Mouse (Mus musculus): ENCODE results near the gene Eef1a1. TPM values are rescaled to one million over a fixed set of nuclear protein-coding genes. Genes with fewer than 3 reads are reported as not detected.

Gene Eef1a1
- polyA plus RNA-seq, 1 experiment from 2014 or later = 4,522 TPM

- 90% methylated on average over 4 of the region's 4 CpGs for WGBS
- Histone ChIP-seq H3K4me3 (ENCODE audit: low read depth, low read length) (no peak overlapping the region), H3K36me3 (ENCODE audit: control insufficient read depth, insufficient read depth, low read length) (peaks cover 6% of the 10 kb centered on the region; the same call in 1 of the 2 replicates), H3K4me1 (replicated peaks; ENCODE audit: control insufficient read depth, insufficient read depth, low read length) (no peaks in the 10 kb centered on the region; the same call in 1 of the 2 replicates), H3K9me3 (ENCODE audit: control insufficient read depth, low read length) (no peaks in the 10 kb centered on the region), H3K27ac (ENCODE audit: low read depth, low read length) (no peak overlapping the region), H3K9ac (ENCODE audit: low read length) (no peak overlapping the region), H3K4me2 (ENCODE audit: low read depth, low read length, severe bottlenecking) (no peak overlapping the region), H3K27me3 (ENCODE audit: control insufficient read depth, insufficient read depth, low read length) (no peaks in the 10 kb centered on the region)
- no peak for DNase-seq (ENCODE audit: low spot score)
- no peak for ATAC-seq (replicated peaks; ENCODE audit: low FRiP score)
These were observed 13.1 kb downstream of the Eef1a1 start for GRCm38 (mm10) chr9:78475873-78476272.

GRCm38 (mm10) chr9:78475383-78475780 lies 13.6 kb downstream of the Eef1a1 start:
- no peak overlapping the region for H3K27ac ChIP-seq (ENCODE audit: low read depth, low read length)
- no peaks in the 10 kb centered on the region for H3K27me3 ChIP-seq (ENCODE audit: control insufficient read depth, insufficient read depth, low read length)
- ATAC-seq (replicated peaks; ENCODE audit: low FRiP score) = no peak
- H3K9me3 ChIP-seq (ENCODE audit: control insufficient read depth, low read length) = no peaks in the 10 kb centered on the region
- no peak for DNase-seq (ENCODE audit: low spot score)
- no peak overlapping the region for H3K4me3 ChIP-seq (ENCODE audit: low read depth, low read length)
- peaks cover 9% of the 10 kb centered on the region; the same call in 1 of the 2 replicates for H3K36me3 ChIP-seq (ENCODE audit: control insufficient read depth, insufficient read depth, low read length)
- no peak overlapping the region for H3K9ac ChIP-seq (ENCODE audit: low read length)
- no peak overlapping the region for H3K4me2 ChIP-seq (ENCODE audit: low read depth, low read length, severe bottlenecking)
- no peaks in the 10 kb centered on the region; the same call in 1 of the 2 replicates for H3K4me1 ChIP-seq (replicated peaks; ENCODE audit: control insufficient read depth, insufficient read depth, low read length)
- WGBS = 95% methylated on average over 2 of the region's 2 CpGs

- no peak for ATAC-seq (replicated peaks; ENCODE audit: low FRiP score)
- no peak overlapping the region for H3K4me3 ChIP-seq (ENCODE audit: low read depth, low read length)
- H3K27me3 ChIP-seq (ENCODE audit: control insufficient read depth, insufficient read depth, low read length) = no peaks in the 10 kb centered on the region
- no peak overlapping the region for H3K9ac ChIP-seq (ENCODE audit: low read length)
- 88% methylated on average over 5 of the region's 5 CpGs for WGBS
- no peak overlapping the region for H3K27ac ChIP-seq (ENCODE audit: low read depth, low read length)
- no peak overlapping the region for H3K4me2 ChIP-seq (ENCODE audit: low read depth, low read length, severe bottlenecking)
- no peaks in the 10 kb centered on the region; the same call in 1 of the 2 replicates for H3K4me1 ChIP-seq (replicated peaks; ENCODE audit: control insufficient read depth, insufficient read depth, low read length)
- H3K9me3 ChIP-seq (ENCODE audit: control insufficient read depth, low read length) = no peaks in the 10 kb centered on the region
- peaks cover 9% of the 10 kb centered on the region; the same call in 1 of the 2 replicates for H3K36me3 ChIP-seq (ENCODE audit: control insufficient read depth, insufficient read depth, low read length)
- no peak for DNase-seq (ENCODE audit: low spot score)
These were observed 14.1 kb downstream of the Eef1a1 start for GRCm38 (mm10) chr9:78474771-78475382.

DNA sequence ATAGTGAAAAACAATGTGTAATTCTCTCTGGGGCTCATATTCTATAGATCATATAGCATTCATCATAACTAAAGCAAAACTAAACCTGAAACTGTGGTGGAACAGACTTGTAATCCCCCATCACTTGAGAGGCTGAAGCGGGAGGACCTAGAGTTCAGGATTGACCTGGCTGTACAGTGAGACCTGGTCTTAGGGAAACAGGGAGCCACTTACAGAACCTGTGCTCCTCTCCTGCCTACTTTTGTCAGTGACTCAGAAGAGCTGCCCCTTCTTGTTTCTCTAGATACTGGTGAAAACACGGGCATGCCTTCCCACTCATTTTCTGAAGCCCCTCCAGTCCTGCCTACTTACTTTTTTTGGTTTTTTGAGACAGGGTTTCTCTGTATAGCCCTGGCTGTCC lies 14.7 kb downstream of the Eef1a1 start:
- no peak overlapping the region for H3K27ac ChIP-seq (ENCODE audit: low read depth, low read length)
- H3K9me3 ChIP-seq (ENCODE audit: control insufficient read depth, low read length) = no peaks in the 10 kb centered on the region
- 89% methylated on average over 2 of the region's 2 CpGs for WGBS
- H3K4me1 ChIP-seq (replicated peaks; ENCODE audit: control insufficient read depth, insufficient read depth, low read length) = no peaks in the 10 kb centered on the region; the same call in 1 of the 2 replicates
- H3K4me3 ChIP-seq (ENCODE audit: low read depth, low read length) = no peak overlapping the region
- DNase-seq (ENCODE audit: low spot score) = no peak
- no peak overlapping the region for H3K9ac ChIP-seq (ENCODE audit: low read length)
- ATAC-seq (replicated peaks; ENCODE audit: low FRiP score) = no peak
- H3K27me3 ChIP-seq (ENCODE audit: control insufficient read depth, insufficient read depth, low read length) = no peaks in the 10 kb centered on the region
- no peak overlapping the region for H3K4me2 ChIP-seq (ENCODE audit: low read depth, low read length, severe bottlenecking)
- peaks cover 9% of the 10 kb centered on the region; the same call in 1 of the 2 replicates for H3K36me3 ChIP-seq (ENCODE audit: control insufficient read depth, insufficient read depth, low read length)

- no peaks in the 10 kb centered on the region for H3K9me3 ChIP-seq (ENCODE audit: control insufficient read depth, low read length)
- H3K9ac ChIP-seq (ENCODE audit: low read length) = no peak overlapping the region
- ATAC-seq (replicated peaks; ENCODE audit: low FRiP score) = no peak
- no peaks in the 10 kb centered on the region for H3K27me3 ChIP-seq (ENCODE audit: control insufficient read depth, insufficient read depth, low read length)
- DNase-seq (ENCODE audit: low spot score) = no peak
- no peak overlapping the region for H3K4me2 ChIP-seq (ENCODE audit: low read depth, low read length, severe bottlenecking)
- no peak overlapping the region for H3K27ac ChIP-seq (ENCODE audit: low read depth, low read length)
- peaks cover 9% of the 10 kb centered on the region; the same call in 1 of the 2 replicates for H3K36me3 ChIP-seq (ENCODE audit: control insufficient read depth, insufficient read depth, low read length)
- no peak overlapping the region for H3K4me3 ChIP-seq (ENCODE audit: low read depth, low read length)
- 87% methylated on average over 8 of the region's 8 CpGs for WGBS
- no peaks in the 10 kb centered on the region for H3K4me1 ChIP-seq (replicated peaks; ENCODE audit: control insufficient read depth, insufficient read depth, low read length)
These were observed 15.4 kb downstream of the Eef1a1 start for GRCm38 (mm10) chr9:78473588-78473987.

GRCm38 (mm10) chr9:78465725-78466124 lies 23.2 kb downstream of the Eef1a1 start:
- DNase-seq (ENCODE audit: low spot score) (no peak), ATAC-seq (replicated peaks; ENCODE audit: low FRiP score) (no peak)
- Histone ChIP-seq H3K27ac (ENCODE audit: low read depth, low read length) (no peak overlapping the region), H3K27me3 (ENCODE audit: control insufficient read depth, insufficient read depth, low read length) (no peaks in the 10 kb centered on the region), H3K36me3 (ENCODE audit: control insufficient read depth, insufficient read depth, low read length) (peaks cover 5% of the 10 kb centered on the region), H3K9me3 (ENCODE audit: control insufficient read depth, low read length) (no peaks in the 10 kb centered on the region), H3K4me1 (replicated peaks; ENCODE audit: control insufficient read depth, insufficient read depth, low read length) (no peaks in the 10 kb centered on the region), H3K4me2 (ENCODE audit: low read depth, low read length, severe bottlenecking) (no peak overlapping the region), H3K9ac (ENCODE audit: low read length) (no peak overlapping the region), H3K4me3 (ENCODE audit: low read depth, low read length) (no peak overlapping the region)
- 93% methylated on average over 3 of the region's 3 CpGs for WGBS

- Histone ChIP-seq H3K9ac (ENCODE audit: low read length) (no peak overlapping the region), H3K4me2 (ENCODE audit: low read depth, low read length, severe bottlenecking) (no peak overlapping the region), H3K4me1 (replicated peaks; ENCODE audit: control insufficient read depth, insufficient read depth, low read length) (no peaks in the 10 kb centered on the region), H3K9me3 (ENCODE audit: control insufficient read depth, low read length) (no peaks in the 10 kb centered on the region), H3K4me3 (ENCODE audit: low read depth, low read length) (no peak overlapping the region), H3K27ac (ENCODE audit: low read depth, low read length) (no peak overlapping the region), H3K36me3 (ENCODE audit: control insufficient read depth, insufficient read depth, low read length) (peaks cover 3% of the 10 kb centered on the region), H3K27me3 (ENCODE audit: control insufficient read depth, insufficient read depth, low read length) (no peaks in the 10 kb centered on the region)
- WGBS = 95% methylated on average over 4 of the region's 4 CpGs
- DNase-seq (ENCODE audit: low spot score) = no peak
- no peak for ATAC-seq (replicated peaks; ENCODE audit: low FRiP score)
These were observed 25.6 kb downstream of the Eef1a1 start for GRCm38 (mm10) chr9:78463337-78463736.

- Histone ChIP-seq H3K4me1 (replicated peaks; ENCODE audit: control insufficient read depth, insufficient read depth, low read length) (no peaks in the 10 kb centered on the region), H3K27me3 (ENCODE audit: control insufficient read depth, insufficient read depth, low read length) (no peaks in the 10 kb centered on the region), H3K4me3 (ENCODE audit: low read depth, low read length) (no peak overlapping the region), H3K36me3 (ENCODE audit: control insufficient read depth, insufficient read depth, low read length) (peaks cover 6% of the 10 kb centered on the region), H3K4me2 (ENCODE audit: low read depth, low read length, severe bottlenecking) (no peak overlapping the region), H3K9me3 (ENCODE audit: control insufficient read depth, low read length) (no peaks in the 10 kb centered on the region), H3K9ac (ENCODE audit: low read length) (no peak overlapping the region), H3K27ac (ENCODE audit: low read depth, low read length) (no peak overlapping the region)
- ATAC-seq (replicated peaks; ENCODE audit: low FRiP score) (no peak), DNase-seq (ENCODE audit: low spot score) (no peak)
- 91% methylated on average over 8 of the region's 8 CpGs for WGBS
These were observed 31.9 kb downstream of the Eef1a1 start for GRCm38 (mm10) chr9:78457026-78457425.

GRCm38 (mm10) chr9:78451382-78451781 lies 37.6 kb downstream of the Eef1a1 start:
- Histone ChIP-seq H3K9ac (ENCODE audit: low read length) (no peak overlapping the region), H3K4me3 (ENCODE audit: low read depth, low read length) (no peak overlapping the region), H3K4me1 (replicated peaks; ENCODE audit: control insufficient read depth, insufficient read depth, low read length) (0 out of 2 replicates have a peak, but pooled peaks cover 2% of the 10 kb centered on the region), H3K27me3 (ENCODE audit: control insufficient read depth, insufficient read depth, low read length) (no peaks in the 10 kb centered on the region), H3K9me3 (ENCODE audit: control insufficient read depth, low read length) (no peaks in the 10 kb centered on the region), H3K27ac (ENCODE audit: low read depth, low read length) (no peak overlapping the region), H3K4me2 (ENCODE audit: low read depth, low read length, severe bottlenecking) (no peak overlapping the region), H3K36me3 (ENCODE audit: control insufficient read depth, insufficient read depth, low read length) (peaks cover 6% of the 10 kb centered on the region; the same call in 1 of the 2 replicates)
- WGBS = 89% methylated on average over 4 of the region's 4 CpGs
- ATAC-seq (replicated peaks; ENCODE audit: low FRiP score) (no peak), DNase-seq (ENCODE audit: low spot score) (no peak)
